Mouse (Mus musculus): ENCODE measurements around the gene Cytip.

Gene Cytip

GRCm38 (mm10) chr2:58161813-58162212, 33.5 kb downstream of the Cytip start:
- DNase-seq (ENCODE audit: low spot score in 2 of 2) = no peak

- DNase-seq (ENCODE audit: low spot score in 2 of 2) = no peak
These were observed 34.6 kb downstream of the Cytip start for GRCm38 (mm10) chr2:58160541-58161307.

GRCm38 (mm10) chr2:58159880-58160279, 35.5 kb downstream of the Cytip start:
- no peak for DNase-seq (ENCODE audit: low spot score in 2 of 2)

GRCm38 (mm10) chr2:58159121-58159520, 36.2 kb downstream of the Cytip start:
- no peak for DNase-seq (ENCODE audit: low spot score in 2 of 2)

GRCm38 (mm10) chr2:58158539-58158938, 36.8 kb downstream of the Cytip start:
- no peak for DNase-seq (ENCODE audit: low spot score in 2 of 2)

- no peak for DNase-seq (ENCODE audit: low spot score in 2 of 2)
These were observed 37.2 kb downstream of the Cytip start for GRCm38 (mm10) chr2:58158107-58158506.

- DNase-seq (ENCODE audit: low spot score in 2 of 2) = no peak
These were observed 37.9 kb downstream of the Cytip start for GRCm38 (mm10) chr2:58157466-58157865.

GRCm38 (mm10) chr2:58156495-58157392, 38.6 kb downstream of the Cytip start:
- DNase-seq (ENCODE audit: low spot score in 2 of 2) = no peak

- DNase-seq (ENCODE audit: low spot score in 2 of 2) = no peak
These were observed 39.3 kb downstream of the Cytip start for GRCm38 (mm10) chr2:58156108-58156415.

GRCm38 (mm10) chr2:58155271-58156107, 39.8 kb downstream of the Cytip start:
- no peak for DNase-seq (ENCODE audit: low spot score in 2 of 2)

GRCm38 (mm10) chr2:58154555-58154954, 40.8 kb downstream of the Cytip start:
- DNase-seq (ENCODE audit: low spot score in 2 of 2) = no peak

GRCm38 (mm10) chr2:58153742-58154141, 41.6 kb downstream of the Cytip start:
- no peak for DNase-seq (ENCODE audit: low spot score in 2 of 2)

GRCm38 (mm10) chr2:58149983-58150405, 45.3 kb downstream of the Cytip start:
- DNase-seq (ENCODE audit: low spot score in 2 of 2) = no peak

- no peak for DNase-seq (ENCODE audit: low spot score in 2 of 2)
These were observed 48.8 kb downstream of the Cytip start for GRCm38 (mm10) chr2:58146572-58146971.

GRCm38 (mm10) chr2:58140531-58140930, 54.8 kb downstream of the Cytip start:
- DNase-seq (ENCODE audit: low spot score in 2 of 2) = no peak

GRCm38 (mm10) chr2:58138611-58139010, 56.7 kb downstream of the Cytip start:
- no peak for DNase-seq (ENCODE audit: low spot score in 2 of 2)

GRCm38 (mm10) chr2:58137676-58138075, 57.7 kb downstream of the Cytip start:
- no peak for DNase-seq (ENCODE audit: low spot score in 2 of 2)

- no peak for DNase-seq (ENCODE audit: low spot score in 2 of 2)
These were observed 58.8 kb downstream of the Cytip start for GRCm38 (mm10) chr2:58136526-58136925.

GRCm38 (mm10) chr2:58135061-58135463, 60.3 kb downstream of the Cytip start:
- peak; percentile 17 to 22 for DNase-seq (ENCODE audit: low spot score in 2 of 2)

GRCm38 (mm10) chr2:58132597-58132996, 62.7 kb downstream of the Cytip start:
- DNase-seq (ENCODE audit: low spot score in 2 of 2) = no peak

GRCm38 (mm10) chr2:58129903-58130302, 65.4 kb downstream of the Cytip start:
- no peak for DNase-seq (ENCODE audit: low spot score in 2 of 2)

- no peak for DNase-seq (ENCODE audit: low spot score in 2 of 2)
These were observed 84.2 kb downstream of the Cytip start for GRCm38 (mm10) chr2:58111105-58111504.
